Mouse (Mus musculus): ENCODE data around the gene Slc35a2. TPM values are rescaled to one million over a fixed set of nuclear protein-coding genes. Genes with fewer than 3 reads are reported as not detected.

The Slc35a2 gene
- 10.3 TPM for polyA plus RNA-seq (2015; fragmentation: Illumina TruSeq; extraction: RNeasy Lipid Tissue Mini Kit (QIAGEN cat#74804); ENCODE audit: insufficient read depth, low read depth, low replicate concordance)

DNA sequence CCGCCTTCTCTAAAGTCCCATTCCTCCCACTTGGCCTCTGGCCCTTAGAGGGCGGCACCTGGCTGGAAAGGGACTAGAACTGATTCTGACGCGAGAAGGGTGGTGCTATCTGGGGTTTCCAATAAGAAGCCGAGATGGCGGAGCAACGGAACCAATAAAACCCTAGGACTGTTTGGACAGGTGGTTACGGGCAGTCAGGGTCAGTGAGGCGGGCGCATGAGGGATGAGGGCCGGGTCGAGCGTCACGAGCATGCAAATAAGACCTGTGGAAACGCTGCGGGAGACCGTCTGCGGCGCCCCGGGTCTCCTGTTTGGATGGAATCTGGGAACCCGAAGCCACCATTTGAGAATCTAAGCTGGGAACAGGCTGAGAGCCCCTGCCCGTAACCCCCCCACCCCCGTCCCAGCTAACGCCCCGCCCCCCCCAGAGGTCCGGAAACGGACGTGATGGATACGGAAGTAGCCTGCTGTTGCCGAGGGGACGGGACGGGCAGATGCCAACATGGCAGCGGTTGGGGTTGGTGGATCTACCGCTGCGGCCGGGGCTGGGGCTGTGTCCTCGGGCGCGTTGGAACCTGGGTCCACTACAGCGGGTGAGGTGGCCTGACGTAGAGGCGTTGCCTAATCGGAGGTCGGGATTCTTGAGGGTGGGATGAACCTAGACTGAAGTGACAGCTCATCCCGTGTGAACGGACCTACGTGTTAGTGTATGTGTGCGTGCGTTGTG lies at the start of gene Slc35a2:
Gene Slc35a2, plus strand, starts transcription at position 188 of the 727 bp plus-strand sequence.

DNA sequence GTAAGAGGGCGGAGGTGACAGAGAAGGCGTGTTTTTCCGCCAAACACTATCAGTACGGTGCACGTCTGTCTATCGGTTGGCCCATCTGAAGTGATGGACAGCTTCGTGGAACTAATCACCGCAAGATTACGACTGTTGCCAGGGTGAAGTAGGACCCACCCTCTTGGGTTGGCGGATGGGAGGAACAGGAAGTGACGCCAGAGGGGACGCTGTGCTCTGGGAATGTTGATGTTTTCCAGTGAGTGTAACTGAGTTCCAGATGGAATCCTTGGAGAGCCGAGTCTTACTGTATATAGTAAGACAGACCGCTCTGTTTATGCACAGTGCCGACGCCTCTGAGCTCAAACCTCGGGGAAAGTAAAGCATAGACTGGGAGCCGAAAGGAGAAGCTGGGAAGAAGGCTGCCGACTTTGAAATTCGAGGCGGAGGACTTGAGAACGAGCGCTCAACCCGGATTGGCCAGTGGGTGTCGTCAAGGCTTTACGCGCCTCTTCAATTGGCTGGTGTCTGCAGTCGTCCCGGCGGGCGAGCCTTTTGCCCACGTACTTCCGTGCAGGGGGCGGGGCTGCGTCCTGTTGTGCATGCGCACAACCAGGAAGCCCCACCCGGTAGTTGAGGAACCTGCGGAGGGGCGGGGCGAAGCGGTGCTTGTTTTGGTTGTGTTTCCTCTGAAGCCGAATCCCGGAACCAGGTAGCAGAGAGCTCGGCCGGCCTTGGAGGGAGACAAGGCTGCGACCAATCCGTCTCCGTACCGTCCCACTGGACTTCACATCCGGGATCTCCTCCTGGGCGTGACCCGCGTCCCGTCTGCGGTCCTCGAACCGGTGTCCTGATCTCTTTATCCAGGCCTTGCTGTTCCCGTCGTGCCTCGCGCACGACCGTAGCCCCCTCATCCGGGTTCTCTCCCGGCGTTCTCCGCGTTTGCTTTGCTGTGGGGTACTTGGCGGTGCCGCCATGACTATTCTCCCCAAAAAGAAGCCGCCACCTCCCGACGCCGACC lies 42.4 kb upstream of the Slc35a2 start, which contains the start of gene Otud5:
Gene Otud5, plus strand, starts transcription at position 202 of the 1,000 bp plus-strand sequence.

DNA sequence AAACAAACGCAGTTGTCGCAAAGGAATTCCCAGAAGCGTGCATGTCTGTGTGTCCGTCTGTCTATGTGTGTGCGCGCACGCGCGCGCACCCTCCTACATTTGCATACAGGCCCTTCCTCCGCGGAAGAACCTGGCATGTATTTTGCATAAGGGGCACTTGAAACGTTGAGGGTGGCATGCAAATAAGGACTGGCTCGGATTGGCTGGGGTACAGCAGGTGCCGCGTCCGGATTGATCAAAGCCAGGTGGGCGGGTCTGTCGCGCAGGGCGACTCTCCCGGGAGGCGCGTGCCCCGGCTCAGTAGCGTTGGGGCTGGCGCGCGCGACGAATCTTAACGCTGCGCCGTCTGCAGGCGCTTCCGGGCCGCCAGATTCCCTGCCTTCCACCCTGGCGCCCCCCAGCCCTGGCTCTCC lies 5.8 kb upstream of the Slc35a2 start, which contains the start of gene Pim2:
Gene Pim2, plus strand, starts transcription at position 256 of the 413 bp plus-strand sequence.

DNA sequence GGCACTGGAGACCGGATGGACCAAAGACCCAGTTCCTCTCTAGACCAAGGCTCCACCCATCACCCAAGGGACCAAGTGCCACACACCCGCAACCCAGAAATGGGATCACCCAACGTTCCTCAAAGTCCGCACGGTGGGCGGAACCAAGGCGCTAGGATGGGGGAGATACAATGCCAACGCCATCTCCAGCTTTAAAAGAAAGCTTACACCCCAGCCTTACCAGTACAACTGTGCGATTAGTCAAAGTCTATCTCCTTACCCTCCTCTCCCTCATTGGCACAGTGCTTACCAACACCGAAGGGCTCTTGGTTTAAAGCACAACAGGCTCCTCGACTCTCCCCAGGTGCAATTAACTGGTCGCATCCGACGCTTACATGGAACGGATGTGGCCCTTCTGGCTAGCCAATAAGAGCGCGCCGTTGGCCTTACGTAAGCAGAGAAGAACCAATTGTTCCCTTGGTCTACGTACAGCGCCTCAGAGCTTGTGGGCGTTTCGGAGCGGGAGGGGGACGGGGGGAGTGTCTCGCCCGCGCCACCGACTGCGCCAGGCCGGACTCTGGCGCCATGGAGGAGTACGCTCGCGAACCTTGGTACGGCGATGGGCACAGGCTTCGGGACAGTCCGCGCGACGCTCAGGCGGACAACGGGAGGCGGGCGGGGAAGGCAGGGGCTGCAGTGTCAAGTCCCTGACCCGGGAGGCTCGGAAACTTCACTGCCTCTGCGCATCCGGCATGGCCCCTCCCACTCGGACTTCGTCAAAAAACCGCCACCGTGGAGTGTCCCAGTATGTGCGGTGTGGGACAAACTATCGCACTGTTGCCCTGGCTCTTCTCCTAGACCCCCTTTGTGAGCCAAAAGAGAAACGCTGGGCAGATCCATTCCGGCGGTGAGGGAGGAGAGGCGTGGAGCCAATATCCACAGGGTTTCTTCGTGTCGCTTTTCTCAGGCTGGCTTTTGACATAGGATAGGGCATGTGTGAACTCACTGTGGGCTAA lies 15.3 kb downstream of the Slc35a2 start, which contains the start of the genes Pqbp1 and Timm17b:
Gene Pqbp1, minus strand, starts transcription at position 390 of the 995 bp plus-strand sequence.
Gene Timm17b, plus strand, starts transcription at position 478 of the 995 bp plus-strand sequence.

DNA sequence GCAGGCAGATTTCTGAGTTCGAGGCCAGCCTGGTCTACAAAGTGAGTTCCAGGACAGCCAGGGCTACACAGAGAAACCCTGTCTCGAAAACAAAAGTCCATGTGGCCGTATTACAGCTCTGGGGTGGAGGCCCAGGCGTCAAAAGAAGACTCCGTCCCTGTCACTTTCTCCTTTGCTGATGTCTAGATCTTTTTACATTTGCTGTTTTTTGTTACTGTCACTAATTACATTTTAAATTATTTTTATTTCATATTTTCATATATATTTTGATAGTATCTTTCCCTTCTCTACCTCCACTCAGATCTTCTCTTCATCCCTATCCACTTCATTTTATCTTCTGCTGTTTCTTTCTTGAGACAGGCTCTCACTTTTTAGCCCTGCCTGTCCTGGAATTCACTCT lies 23.9 kb downstream of the Slc35a2 start, which contains the start of gene Gm10491:
Gene Gm10491, minus strand, starts transcription at position 101 of the 400 bp plus-strand sequence.

DNA sequence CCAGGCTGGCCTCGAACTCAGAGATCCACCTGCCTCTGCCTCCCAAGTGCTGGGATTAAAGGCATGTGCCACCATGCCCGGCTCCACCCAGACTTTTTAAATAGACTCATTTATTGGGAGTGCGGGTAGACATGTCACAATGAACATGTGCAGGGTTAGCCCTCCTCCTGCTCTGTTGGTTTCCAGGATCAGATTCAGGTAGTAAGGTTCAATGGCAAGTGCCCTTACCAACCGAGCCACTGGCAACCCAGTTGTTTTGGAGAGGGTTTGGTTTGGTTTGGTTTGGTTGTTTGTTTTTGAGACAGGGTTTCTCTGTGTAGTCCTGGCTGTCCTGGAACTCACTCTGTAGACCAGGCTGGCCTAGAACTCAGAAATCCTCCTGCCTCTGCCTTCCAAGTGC lies 25.4 kb downstream of the Slc35a2 start, which contains the start of gene Gm10490:
Gene Gm10490, plus strand, starts transcription at position 301 of the 400 bp plus-strand sequence.

DNA sequence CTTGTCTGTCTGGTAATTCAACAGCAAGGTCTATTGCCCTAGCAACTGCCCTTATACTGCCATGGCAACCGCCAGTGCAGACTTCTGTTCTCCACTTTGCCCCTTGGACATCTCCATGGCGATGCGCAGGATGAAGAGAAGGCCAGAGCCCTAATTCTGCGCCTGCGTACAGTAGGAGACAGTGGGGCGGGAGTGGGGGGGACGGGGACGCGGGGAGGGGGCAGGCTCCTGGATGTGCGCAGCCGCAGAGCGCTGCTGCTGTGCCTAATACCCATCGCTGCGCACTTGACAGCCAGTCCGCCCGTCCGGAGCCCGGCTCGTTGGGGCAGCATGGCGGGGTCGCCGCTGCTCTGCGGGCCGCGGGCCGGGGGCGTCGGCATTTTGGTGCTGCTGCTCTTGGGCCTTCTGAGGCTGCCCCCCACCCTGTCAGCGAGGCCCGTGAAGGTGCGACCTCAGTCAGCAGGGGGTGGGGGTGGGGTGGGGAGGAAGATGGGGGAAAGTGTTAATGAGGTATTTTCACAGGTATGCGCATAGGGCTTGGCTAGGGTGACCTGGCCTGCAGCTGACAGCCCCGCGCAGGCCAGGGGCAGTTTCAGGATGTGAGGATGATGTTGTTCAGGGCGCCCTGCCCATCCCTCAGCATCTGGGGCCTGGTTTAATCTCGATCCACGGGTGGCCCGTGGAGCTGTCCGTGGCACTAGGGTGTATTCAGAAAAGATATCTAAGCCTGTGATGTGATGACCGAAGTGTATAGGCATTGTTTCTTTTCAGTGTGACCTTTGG lies 36.0 kb downstream of the Slc35a2 start, which contains the start of gene Pcsk1n:
Gene Pcsk1n, plus strand, starts transcription at position 222 of the 783 bp plus-strand sequence.

DNA sequence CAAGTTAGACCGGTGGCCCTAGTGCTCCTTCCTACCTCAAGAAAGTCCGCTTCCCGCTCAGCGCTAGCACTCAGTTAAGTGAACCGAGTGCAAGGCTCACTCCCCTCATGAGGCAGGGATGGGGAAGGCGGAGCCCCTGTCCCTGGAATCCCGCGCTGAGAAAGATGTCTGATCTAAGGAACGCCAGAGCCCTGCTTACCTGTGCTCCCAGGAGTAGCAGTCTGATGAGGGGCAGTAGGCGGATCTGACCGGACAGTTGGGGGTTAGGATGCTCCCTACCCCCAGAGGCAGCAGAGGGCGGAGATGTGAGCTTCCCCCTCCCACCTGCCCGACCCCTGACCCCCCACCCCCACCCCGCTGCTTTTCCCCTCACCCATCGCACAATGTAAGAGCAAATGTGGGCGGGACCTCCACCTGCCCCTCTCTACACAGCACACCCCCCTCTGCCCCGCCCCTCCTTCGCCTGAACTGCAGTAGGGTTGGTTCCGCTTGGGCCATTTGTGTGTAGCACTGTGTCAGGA lies 44.5 kb downstream of the Slc35a2 start, which contains the start of gene Eras:
Gene Eras, minus strand, starts transcription at position 338 of the 521 bp plus-strand sequence.

Other genes starting within 250 kb of the Slc35a2 start
- 7.2 TPM for gene Syp, start 245.6 kb upstream of the Slc35a2 start, polyA plus RNA-seq (2015; fragmentation: Illumina TruSeq; extraction: RNeasy Lipid Tissue Mini Kit (QIAGEN cat#74804); ENCODE audit: insufficient read depth, low read depth, low replicate concordance)
- gene Prickle3, start 226.8 kb upstream of the Slc35a2 start, polyA plus RNA-seq (2015; fragmentation: Illumina TruSeq; extraction: RNeasy Lipid Tissue Mini Kit (QIAGEN cat#74804); ENCODE audit: insufficient read depth, low read depth, low replicate concordance) = 4.9 TPM
- gene Plp2, start 212.6 kb upstream of the Slc35a2 start, polyA plus RNA-seq (2015; fragmentation: Illumina TruSeq; extraction: RNeasy Lipid Tissue Mini Kit (QIAGEN cat#74804); ENCODE audit: insufficient read depth, low read depth, low replicate concordance) = 31.6 TPM
- gene Magix, start 202.8 kb upstream of the Slc35a2 start, polyA plus RNA-seq (2015; fragmentation: Illumina TruSeq; extraction: RNeasy Lipid Tissue Mini Kit (QIAGEN cat#74804); ENCODE audit: insufficient read depth, low read depth, low replicate concordance) = 3.1 TPM
- 6.6 TPM for gene Gpkow, start 186.9 kb upstream of the Slc35a2 start, polyA plus RNA-seq (2015; fragmentation: Illumina TruSeq; extraction: RNeasy Lipid Tissue Mini Kit (QIAGEN cat#74804); ENCODE audit: insufficient read depth, low read depth, low replicate concordance)
- gene Wdr45, start 169.7 kb upstream of the Slc35a2 start, polyA plus RNA-seq (2015; fragmentation: Illumina TruSeq; extraction: RNeasy Lipid Tissue Mini Kit (QIAGEN cat#74804); ENCODE audit: insufficient read depth, low read depth, low replicate concordance) = 23.7 TPM
- not detected for gene Gm45208, start 161.8 kb upstream of the Slc35a2 start, polyA plus RNA-seq (2015; fragmentation: Illumina TruSeq; extraction: RNeasy Lipid Tissue Mini Kit (QIAGEN cat#74804); ENCODE audit: insufficient read depth, low read depth, low replicate concordance)
- 8.7 TPM for gene Praf2, start 155.6 kb upstream of the Slc35a2 start, polyA plus RNA-seq (2015; fragmentation: Illumina TruSeq; extraction: RNeasy Lipid Tissue Mini Kit (QIAGEN cat#74804); ENCODE audit: insufficient read depth, low read depth, low replicate concordance)
- gene Ccdc120, start 133.1 kb upstream of the Slc35a2 start, polyA plus RNA-seq (2015; fragmentation: Illumina TruSeq; extraction: RNeasy Lipid Tissue Mini Kit (QIAGEN cat#74804); ENCODE audit: insufficient read depth, low read depth, low replicate concordance) = 2.0 TPM
- 7.8 TPM for gene Tfe3, start 121.5 kb upstream of the Slc35a2 start, polyA plus RNA-seq (2015; fragmentation: Illumina TruSeq; extraction: RNeasy Lipid Tissue Mini Kit (QIAGEN cat#74804); ENCODE audit: insufficient read depth, low read depth, low replicate concordance)
- 41.2 TPM for gene Gripap1, start 94.3 kb upstream of the Slc35a2 start, polyA plus RNA-seq (2015; fragmentation: Illumina TruSeq; extraction: RNeasy Lipid Tissue Mini Kit (QIAGEN cat#74804); ENCODE audit: insufficient read depth, low read depth, low replicate concordance)
- 1.8 TPM for gene Kcnd1, start 61.7 kb upstream of the Slc35a2 start, polyA plus RNA-seq (2015; fragmentation: Illumina TruSeq; extraction: RNeasy Lipid Tissue Mini Kit (QIAGEN cat#74804); ENCODE audit: insufficient read depth, low read depth, low replicate concordance)
- 25.1 TPM for gene Otud5, start 42.7 kb upstream of the Slc35a2 start, polyA plus RNA-seq (2015; fragmentation: Illumina TruSeq; extraction: RNeasy Lipid Tissue Mini Kit (QIAGEN cat#74804); ENCODE audit: insufficient read depth, low read depth, low replicate concordance)
- gene Pim2, start 5.8 kb upstream of the Slc35a2 start, polyA plus RNA-seq (2015; fragmentation: Illumina TruSeq; extraction: RNeasy Lipid Tissue Mini Kit (QIAGEN cat#74804); ENCODE audit: insufficient read depth, low read depth, low replicate concordance) = 4.9 TPM
- gene Pqbp1, start 15.2 kb downstream of the Slc35a2 start, polyA plus RNA-seq (2015; fragmentation: Illumina TruSeq; extraction: RNeasy Lipid Tissue Mini Kit (QIAGEN cat#74804); ENCODE audit: insufficient read depth, low read depth, low replicate concordance) = 23.2 TPM
- 18.8 TPM for gene Timm17b, start 15.3 kb downstream of the Slc35a2 start, polyA plus RNA-seq (2015; fragmentation: Illumina TruSeq; extraction: RNeasy Lipid Tissue Mini Kit (QIAGEN cat#74804); ENCODE audit: insufficient read depth, low read depth, low replicate concordance)
- gene Gm10491, start 23.8 kb downstream of the Slc35a2 start, polyA plus RNA-seq (2015; fragmentation: Illumina TruSeq; extraction: RNeasy Lipid Tissue Mini Kit (QIAGEN cat#74804); ENCODE audit: insufficient read depth, low read depth, low replicate concordance) = not detected
- not detected for gene Gm10490, start 25.5 kb downstream of the Slc35a2 start, polyA plus RNA-seq (2015; fragmentation: Illumina TruSeq; extraction: RNeasy Lipid Tissue Mini Kit (QIAGEN cat#74804); ENCODE audit: insufficient read depth, low read depth, low replicate concordance)
- 20.9 TPM for gene Pcsk1n, start 35.8 kb downstream of the Slc35a2 start, polyA plus RNA-seq (2015; fragmentation: Illumina TruSeq; extraction: RNeasy Lipid Tissue Mini Kit (QIAGEN cat#74804); ENCODE audit: insufficient read depth, low read depth, low replicate concordance)
- gene Eras, start 44.6 kb downstream of the Slc35a2 start, polyA plus RNA-seq (2015; fragmentation: Illumina TruSeq; extraction: RNeasy Lipid Tissue Mini Kit (QIAGEN cat#74804); ENCODE audit: insufficient read depth, low read depth, low replicate concordance) = not detected
- 11.3 TPM for gene Hdac6, start 63.9 kb downstream of the Slc35a2 start, polyA plus RNA-seq (2015; fragmentation: Illumina TruSeq; extraction: RNeasy Lipid Tissue Mini Kit (QIAGEN cat#74804); ENCODE audit: insufficient read depth, low read depth, low replicate concordance)
- gene Gata1, start 94.0 kb downstream of the Slc35a2 start, polyA plus RNA-seq (2015; fragmentation: Illumina TruSeq; extraction: RNeasy Lipid Tissue Mini Kit (QIAGEN cat#74804); ENCODE audit: insufficient read depth, low read depth, low replicate concordance) = not detected
- gene Glod5, start 134.5 kb downstream of the Slc35a2 start, polyA plus RNA-seq (2015; fragmentation: Illumina TruSeq; extraction: RNeasy Lipid Tissue Mini Kit (QIAGEN cat#74804); ENCODE audit: insufficient read depth, low read depth, low replicate concordance) = not detected
- gene Suv39h1, start 190.7 kb downstream of the Slc35a2 start, polyA plus RNA-seq (2015; fragmentation: Illumina TruSeq; extraction: RNeasy Lipid Tissue Mini Kit (QIAGEN cat#74804); ENCODE audit: insufficient read depth, low read depth, low replicate concordance) = 1.7 TPM
- gene Was, start 206.5 kb downstream of the Slc35a2 start, polyA plus RNA-seq (2015; fragmentation: Illumina TruSeq; extraction: RNeasy Lipid Tissue Mini Kit (QIAGEN cat#74804); ENCODE audit: insufficient read depth, low read depth, low replicate concordance) = 0.78 TPM
- 21.1 TPM for gene Wdr13, start 248.9 kb downstream of the Slc35a2 start, polyA plus RNA-seq (2015; fragmentation: Illumina TruSeq; extraction: RNeasy Lipid Tissue Mini Kit (QIAGEN cat#74804); ENCODE audit: insufficient read depth, low read depth, low replicate concordance)